Comparison of ENCODE assay signal across 19 mouse cellular contexts in genomic region chr7:142869419-142870163, GRCm38 (mm10).
A peak's percentile ranks its signal among the peaks of the same experiment; 100 is the strongest.
DNase-seq lines count a peak whose midpoint lies in the region; ATAC-seq and TF ChIP-seq lines count a peak whose summit lies in the region.
"Had no signal": no experiment of that assay in that cellular context is flagged by ENCODE, and none has a peak within 500 bp of the region (broad histone marks: within the 10 kb centered on the region; RNA-seq: fewer than 3 reads in every experiment).

No protein-coding gene starts in this region.

- WGBS in lung, embryonic 14.5 days = 1% methylated on average over 4 of the region's 4 CpGs
- 9% methylated on average over 4 of the region's 4 CpGs for WGBS in lung, adult 2 months
- WGBS in midbrain, postnatal 0 days = 1% methylated on average over 4 of the region's 4 CpGs

- H3K36me3 ChIP-seq in lung, embryonic 14.5 days (ENCODE audit: insufficient read depth) = no peaks in the 10 kb centered on the region
- no peaks in the 10 kb centered on the region for H3K36me3 ChIP-seq in midbrain, postnatal 0 days (ENCODE audit: insufficient read depth, low read length)
- H3K36me3 ChIP-seq: embryonic facial prominence, embryonic 12.5 days; G1E; liver, embryonic 13.5 days; neural tube, embryonic 15.5 days had no signal

- H3K27ac ChIP-seq in lung, embryonic 14.5 days (ENCODE audit: low read depth) = no peak overlapping the region
- no peak overlapping the region for H3K27ac ChIP-seq in midbrain, postnatal 0 days (ENCODE audit: low read depth, low read length)
- H3K27ac ChIP-seq: embryonic facial prominence, embryonic 12.5 days; hindbrain, embryonic 14.5 days; liver, embryonic 13.5 days; neural tube, embryonic 15.5 days had no signal

- peak; percentile 60 for DNase-seq in lung, embryonic 14.5 days
- DNase-seq in lung, adult 2 months = no peak
- DNase-seq in brain, adult 2 months (ENCODE audit: low read depth, low spot score) = peak; percentile 6
- DNase-seq in embryo, embryonic 9.5 days (ENCODE audit: extremely low spot score) = peak; percentile 9
- peak; percentile 5 for DNase-seq in midbrain, postnatal 0 days (ENCODE audit: low spot score)
- DNase-seq in heart, postnatal 36 days = no peak
- DNase-seq in c-Kit-positive CD71-positive TER-119-positive erythroid progenitor cells, embryonic 14.5 days (ENCODE audit: low spot score) = no peak
- DNase-seq: adrenal gland, adult 2 months; cerebellum, adult 9-10 months; kidney, adult 18-20 months; kidney, postnatal 14 days; layer of hippocampus, adult 9-11 months; liver, embryonic 13.5 days; lung, postnatal 14 days; thymus, postnatal 4 days had no signal

- no peaks in the 10 kb centered on the region for H3K27me3 ChIP-seq in lung, embryonic 14.5 days (ENCODE audit: insufficient read depth, low read length)
- H3K27me3 ChIP-seq in midbrain, postnatal 0 days (ENCODE audit: insufficient read depth, low read length) = no peaks in the 10 kb centered on the region
- H3K27me3 ChIP-seq: embryonic facial prominence, embryonic 12.5 days; liver, embryonic 13.5 days; neural tube, embryonic 15.5 days had no signal

- no peak overlapping the region for H3K4me2 ChIP-seq in lung, embryonic 14.5 days
- H3K4me2 ChIP-seq in midbrain, postnatal 0 days (ENCODE audit: low read depth, low read length, poor library complexity, severe bottlenecking) = no peak overlapping the region
- H3K4me2 ChIP-seq: embryonic facial prominence, embryonic 12.5 days; hindbrain, embryonic 14.5 days; liver, embryonic 13.5 days; neural tube, embryonic 15.5 days had no signal

- TF ChIP-seq POLR2A in lung, adult 2 months (IDR thresholded peaks at IDR 0.05; ENCODE audit: borderline replicate concordance, extremely low read depth, low read depth, low read length) = no peak

- no peak overlapping the region for H3K4me3 ChIP-seq in lung, embryonic 14.5 days (ENCODE audit: low read depth, low read length)
- no peak overlapping the region for H3K4me3 ChIP-seq in lung, adult 2 months (replicated peaks; ENCODE audit: extremely low read depth, low read depth, low read length)
- no peak overlapping the region for H3K4me3 ChIP-seq in midbrain, postnatal 0 days (ENCODE audit: low read depth, low read length)
- H3K4me3 ChIP-seq: embryonic facial prominence, embryonic 12.5 days; liver, embryonic 13.5 days; neural tube, embryonic 15.5 days had no signal

- no peak for TF ChIP-seq CTCF in lung, embryonic 14.5 days (IDR thresholded peaks at IDR 0.05; ENCODE audit: low read depth)
- TF ChIP-seq CTCF in lung, adult 2 months (IDR thresholded peaks at IDR 0.05; ENCODE audit: insufficient read depth, low read length) = no peak
- no peak for TF ChIP-seq CTCF in midbrain, postnatal 0 days (IDR thresholded peaks at IDR 0.05)

- intact Hi-C loops in heart, postnatal 36 days (cut with DNase I) = no loop called here

- H3K9me3 ChIP-seq in lung, embryonic 14.5 days (ENCODE audit: low read depth, low read length) = no peaks in the 10 kb centered on the region
- no peaks in the 10 kb centered on the region for H3K9me3 ChIP-seq in midbrain, postnatal 0 days (ENCODE audit: low read length)
- H3K9me3 ChIP-seq: embryonic facial prominence, embryonic 12.5 days; G1E; liver, embryonic 13.5 days; neural tube, embryonic 15.5 days had no signal

- no peak overlapping the region for H3K9ac ChIP-seq in lung, embryonic 14.5 days
- no peak overlapping the region for H3K9ac ChIP-seq in midbrain, postnatal 0 days (replicated peaks; ENCODE audit: low read length, poor library complexity, severe bottlenecking)
- H3K9ac ChIP-seq: embryonic facial prominence, embryonic 12.5 days; hindbrain, embryonic 14.5 days; liver, embryonic 13.5 days; neural tube, embryonic 15.5 days had no signal

- H3K4me1 ChIP-seq in lung, embryonic 14.5 days (ENCODE audit: insufficient read depth) = no peaks in the 10 kb centered on the region
- no peaks in the 10 kb centered on the region for H3K4me1 ChIP-seq in lung, adult 2 months (ENCODE audit: control insufficient read depth, insufficient read depth, low read length)
- no peaks in the 10 kb centered on the region for H3K4me1 ChIP-seq in midbrain, postnatal 0 days (ENCODE audit: insufficient read depth, low read length)
- H3K4me1 ChIP-seq: embryonic facial prominence, embryonic 12.5 days; liver, embryonic 13.5 days had no signal

- ATAC-seq in lung, embryonic 14.5 days (ENCODE audit: insufficient read depth) = no peak
- no peak for ATAC-seq in midbrain, postnatal 0 days (ENCODE audit: low FRiP score)

Comparison
In these comparisons a context has a peak if more than half of its experiments do, and no peak if none do; other contexts are left out.
1. DNase-seq: peak in lung, embryonic 14.5 days (single experiment), brain, adult 2 months (single experiment), embryo, embryonic 9.5 days (single experiment) and midbrain, postnatal 0 days (single experiment); none in lung, adult 2 months (single experiment), heart, postnatal 36 days (0 of 2) and c-Kit-positive CD71-positive TER-119-positive erythroid progenitor cells, embryonic 14.5 days (single experiment).